Mouse (Mus musculus) cerebellum, adult 11-12 months (tissue): ENCODE measurements around the gene Bscl2.

ENCODE experiments used
- DNase-seq: peaks from one replicate; pipeline ENCODE4 v3.0.0; 2022

Bscl2 gene

GRCm38 (mm10) chr19:8837251-8837791 is at the start of gene Bscl2:
Bscl2 (plus strand) TSS chr19:8837467.
- peak; percentile 86 for DNase-seq

GRCm38 (mm10) chr19:8788521-8788920 is 48.7 kb upstream of the Bscl2 start:
- no peak for DNase-seq

GRCm38 (mm10) chr19:8789171-8789570 is 48.1 kb upstream of the Bscl2 start:
- DNase-seq, result no peak

DNA sequence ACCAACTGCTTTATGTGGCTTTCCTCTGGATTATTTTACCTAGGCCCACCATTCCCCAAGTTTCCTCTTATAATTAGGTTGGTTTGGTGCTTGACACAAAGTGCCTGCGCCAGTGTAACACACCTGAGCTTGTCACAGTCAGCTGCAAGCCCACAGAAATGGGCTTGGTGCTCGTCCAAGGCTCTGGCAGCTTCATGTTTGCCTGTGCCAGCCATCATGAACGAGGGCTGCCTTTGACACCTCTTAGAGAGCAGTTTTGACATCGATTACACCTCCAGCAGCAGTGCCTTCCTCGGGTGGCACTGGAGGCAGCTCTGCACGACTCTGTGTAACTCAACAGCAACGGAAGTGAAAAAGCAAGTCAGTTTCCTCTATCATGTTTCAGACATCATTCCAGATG is 47.1 kb upstream of the Bscl2 start:
- no peak for DNase-seq

DNA sequence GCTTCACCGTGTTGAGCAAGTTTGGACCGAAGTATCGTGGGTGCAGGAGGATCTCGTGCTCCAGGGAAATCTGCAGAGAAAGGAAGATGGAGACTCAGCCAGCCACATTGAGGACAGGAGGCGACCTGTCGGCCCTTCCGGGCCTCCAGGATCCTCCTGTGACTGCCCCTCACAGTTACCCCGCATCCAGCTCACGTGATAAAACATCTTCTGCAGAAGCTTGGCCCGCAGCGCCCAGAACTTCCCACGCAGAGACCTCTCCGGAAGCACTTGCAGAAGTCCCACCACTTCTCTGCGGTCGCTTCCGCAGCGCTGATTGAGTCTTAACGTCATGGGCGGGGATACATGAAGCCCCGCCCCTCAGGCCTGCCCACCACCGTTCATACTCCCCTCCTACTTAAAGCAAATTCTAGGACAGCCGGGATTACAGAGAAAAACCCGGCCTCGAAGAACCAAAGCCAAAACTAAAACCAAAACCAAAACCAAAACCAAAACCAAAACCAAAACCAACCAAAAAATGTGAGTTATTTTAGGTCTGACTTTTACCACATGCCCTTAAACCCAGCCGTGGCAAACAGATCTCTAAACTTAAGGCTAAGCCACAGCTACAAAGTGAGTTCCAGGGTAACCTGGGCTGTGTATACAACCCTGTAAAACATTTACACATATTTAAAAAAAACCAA is 38.9 kb upstream of the Bscl2 start, which contains the start of gene Polr2g:
Gene Polr2g (minus strand): TSS at position 314 of the 683 bp plus-strand sequence.
- peak; percentile 91 for DNase-seq

- DNase-seq, result no peak
Observed at GRCm38 (mm10) chr19:8798947-8799315, 38.3 kb upstream of the Bscl2 start.

DNA sequence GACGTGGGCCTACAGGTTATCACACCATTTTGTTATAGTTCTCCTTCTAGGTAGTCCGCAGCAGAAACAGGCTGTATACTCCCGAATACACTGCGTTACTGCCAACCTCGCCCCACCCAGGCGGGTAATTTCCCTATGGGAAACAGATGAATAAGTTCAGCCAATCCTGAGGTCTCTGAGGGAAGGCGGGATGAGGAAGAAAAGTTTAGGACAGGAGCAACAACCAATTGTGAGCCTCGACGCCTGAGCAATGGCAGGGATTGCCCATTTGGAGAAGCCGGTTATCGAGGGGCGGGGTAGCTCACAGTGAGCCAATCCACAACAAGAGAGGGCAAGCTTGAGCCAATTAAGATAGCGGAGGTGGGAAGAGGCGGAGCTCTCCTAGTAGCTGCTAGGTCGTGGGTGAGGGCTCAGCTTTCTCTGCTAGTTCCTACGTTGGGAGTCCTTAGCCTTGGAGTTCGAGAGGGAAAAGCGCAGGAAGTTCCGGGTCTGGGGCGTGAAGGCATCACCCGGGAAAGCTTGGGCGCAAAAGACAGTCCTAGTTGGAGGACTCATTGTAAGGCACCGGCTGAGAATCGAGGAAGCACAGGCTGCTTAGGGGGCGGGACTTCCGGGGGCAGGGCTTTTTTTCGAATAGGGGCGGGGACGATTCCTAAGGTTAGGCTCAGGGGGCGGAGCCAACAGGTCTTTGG is 35.0 kb upstream of the Bscl2 start, which contains the start of gene Zbtb3:
Gene Zbtb3 (plus strand): TSS at position 426 of the 692 bp plus-strand sequence.
- DNase-seq, result peak; percentile 98

DNA sequence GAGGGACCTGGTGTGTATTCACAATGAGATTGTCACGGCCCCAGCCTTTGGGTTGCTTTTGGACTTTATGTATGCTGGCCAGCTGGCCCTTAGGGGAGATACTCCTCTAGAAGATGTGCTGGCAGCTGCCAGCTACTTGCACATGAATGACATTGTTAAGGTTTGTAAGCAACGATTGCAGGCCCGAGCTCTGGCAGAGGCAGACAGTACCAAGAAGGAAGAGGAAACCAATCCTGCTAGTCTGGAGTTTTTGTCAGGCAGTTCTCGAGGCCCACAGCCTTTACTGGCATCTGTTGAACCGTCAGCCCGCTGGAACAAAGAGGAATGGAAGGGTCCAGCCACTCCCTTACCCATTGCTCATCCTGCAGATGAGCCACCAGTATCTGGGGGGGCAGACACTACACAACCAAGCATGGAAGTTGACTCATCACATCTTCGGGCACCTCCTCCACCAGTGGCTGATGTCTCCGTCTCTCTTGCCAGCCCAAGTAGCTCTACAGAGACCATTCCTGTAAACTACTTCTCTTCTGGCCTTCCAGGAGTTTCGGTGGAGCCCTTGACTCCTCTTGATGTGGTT is 34.0 kb upstream of the Bscl2 start:
- no peak for DNase-seq

DNA sequence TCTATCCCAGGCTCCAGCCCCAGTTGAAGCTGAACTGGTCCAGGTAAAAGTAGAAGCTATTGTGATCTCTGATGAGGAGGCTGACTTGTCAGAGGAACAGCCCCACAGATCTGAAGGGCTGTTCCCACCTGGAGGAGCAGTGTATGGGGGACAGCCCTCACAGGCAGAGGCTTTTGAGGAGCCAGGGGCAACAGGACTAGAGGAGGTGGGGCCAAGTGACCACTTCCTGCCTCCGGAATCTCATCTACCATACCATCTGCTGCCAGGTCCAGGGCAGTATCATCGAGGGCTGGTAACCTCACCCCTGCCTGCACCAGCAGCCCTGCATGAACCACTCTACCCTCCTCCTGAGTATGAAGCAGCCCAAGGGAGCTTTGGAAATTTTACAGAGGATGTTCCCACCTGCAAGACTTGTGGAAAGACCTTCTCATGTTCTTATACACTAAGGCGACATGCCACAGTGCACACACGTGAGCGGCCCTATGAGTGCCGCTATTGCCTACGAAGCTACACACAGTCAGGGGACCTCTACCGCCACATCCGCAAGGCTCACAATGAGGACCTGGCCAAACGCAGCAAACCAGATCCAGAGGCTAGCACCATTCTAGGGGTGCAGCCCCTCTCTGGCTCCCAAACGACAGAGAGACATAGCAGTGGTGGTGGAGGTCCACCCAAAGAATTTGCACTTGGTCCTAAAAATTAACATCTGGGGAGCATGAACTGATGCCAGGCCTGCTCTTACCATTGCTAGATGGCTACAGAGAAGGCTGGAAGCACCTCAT is 33.2 kb upstream of the Bscl2 start:
- DNase-seq, result no peak

DNA sequence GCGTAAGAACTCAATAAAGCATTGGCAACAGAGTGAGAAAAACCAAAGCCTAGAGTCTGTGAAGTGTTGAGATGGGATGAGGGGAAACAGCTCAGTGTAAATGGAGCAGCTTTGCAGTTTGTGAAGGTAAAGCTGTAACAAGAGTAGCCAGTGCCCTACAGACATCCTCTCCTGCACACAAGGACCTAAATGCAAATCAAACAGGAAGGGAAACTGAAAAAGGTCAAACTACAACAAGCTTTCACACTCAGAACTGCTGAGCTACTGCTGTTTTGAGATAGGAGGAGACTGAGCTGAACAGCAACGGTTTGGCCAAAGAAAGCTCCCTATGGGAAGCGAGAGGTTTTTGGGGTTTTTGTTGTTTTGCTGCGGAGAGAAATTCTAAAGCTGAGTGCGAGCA is 30.5 kb upstream of the Bscl2 start:
- no peak for DNase-seq

DNA sequence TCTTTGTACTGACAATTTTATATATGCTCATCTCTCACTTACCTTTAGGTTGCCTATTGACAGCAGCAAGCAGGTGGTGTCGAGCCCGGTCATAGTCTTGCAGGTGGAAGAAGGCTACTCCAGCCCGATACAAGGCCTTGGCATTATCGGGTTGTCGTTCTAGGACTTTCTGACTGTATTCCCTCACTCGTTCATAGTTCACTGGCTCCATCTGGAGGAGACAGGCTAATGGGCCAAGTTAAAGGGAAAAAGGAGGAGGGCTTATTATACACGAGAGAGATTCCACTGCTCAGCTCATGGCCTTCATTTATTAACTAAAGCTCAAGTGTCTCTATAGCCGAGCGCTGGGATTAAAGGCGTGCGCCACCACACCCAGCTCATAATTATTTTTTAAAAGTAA is 21.5 kb upstream of the Bscl2 start:
- DNase-seq, result no peak

DNA sequence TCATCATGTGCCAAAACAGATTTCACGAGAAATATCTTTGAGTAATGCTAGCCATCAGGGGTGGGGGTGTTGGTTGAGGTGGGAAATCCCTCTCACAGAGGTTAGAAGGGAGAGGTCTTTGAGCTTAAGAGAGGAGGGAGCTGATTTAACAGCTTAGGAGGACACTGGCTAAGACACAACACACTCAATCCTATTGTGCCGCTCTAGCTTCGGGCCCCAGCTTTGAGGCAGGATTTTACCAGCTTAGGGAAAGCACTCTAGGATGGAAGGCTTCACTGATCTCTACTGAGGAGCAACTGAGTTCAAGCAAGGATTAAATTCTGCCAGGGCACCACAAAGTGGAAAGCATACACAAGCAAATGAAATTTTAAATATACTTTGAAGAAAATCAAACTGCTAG is 20.3 kb upstream of the Bscl2 start:
- DNase-seq, result no peak

DNA sequence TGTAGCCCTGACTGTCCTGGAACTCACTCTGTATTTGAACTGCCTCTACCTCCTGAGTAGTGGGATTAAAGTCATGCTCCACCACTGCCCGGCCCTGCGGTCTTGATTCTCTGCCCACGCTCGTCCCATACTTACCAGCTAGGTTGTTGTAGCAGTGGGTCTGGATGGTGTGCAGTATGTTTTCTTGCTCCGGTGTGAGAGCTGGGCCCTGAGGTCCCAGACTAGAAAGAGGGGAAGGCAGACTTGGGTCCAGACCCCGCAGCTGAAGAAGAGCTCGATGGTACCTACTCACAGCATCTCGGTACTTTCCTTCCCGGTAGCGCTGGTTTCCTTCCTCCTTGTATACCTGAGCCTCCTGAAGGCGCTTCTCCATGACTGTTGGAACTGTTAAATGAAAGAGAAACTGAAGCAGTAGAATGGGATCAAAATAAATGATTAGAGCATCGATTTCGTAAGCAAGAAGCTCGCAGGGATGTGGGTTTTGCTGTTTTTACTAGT is 18.9 kb upstream of the Bscl2 start:
- DNase-seq, result no peak

DNA sequence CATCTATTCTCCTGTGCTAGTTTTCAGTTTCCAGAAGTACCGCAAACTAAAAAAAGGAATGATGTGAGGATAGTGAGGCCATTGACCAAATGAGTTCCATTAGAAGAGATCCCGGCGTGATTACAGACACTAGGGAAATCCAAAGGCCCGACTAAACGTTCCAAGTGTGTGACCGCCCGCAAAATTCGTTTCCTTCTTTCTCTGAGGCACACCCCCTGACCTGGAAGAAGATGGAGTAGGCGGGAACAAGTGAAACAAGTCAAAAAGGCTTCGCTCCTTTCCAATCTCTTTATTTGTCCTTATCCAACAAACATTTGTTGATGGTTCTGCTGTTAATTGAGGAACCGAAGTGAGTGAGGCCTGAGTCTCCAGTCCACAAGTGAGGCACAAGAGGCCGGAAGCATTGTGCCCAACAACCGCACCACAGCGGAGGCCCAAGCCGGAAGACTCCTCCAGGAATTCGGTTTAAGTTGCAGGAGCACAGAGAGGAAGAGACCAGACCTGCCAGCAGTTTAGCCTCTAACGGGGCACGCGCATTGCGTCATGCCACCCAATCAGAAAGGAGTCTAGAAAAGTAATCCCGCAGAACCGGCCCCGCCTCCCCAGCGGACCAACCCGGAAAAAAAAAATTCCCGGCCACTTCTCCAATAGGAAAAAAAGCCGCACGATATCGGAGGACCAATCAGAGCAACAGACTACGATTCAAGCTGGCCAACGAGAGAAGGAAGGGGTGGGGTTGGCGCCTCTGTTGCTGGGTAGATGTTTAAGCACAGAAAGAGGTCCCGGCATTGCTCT is 18.3 kb upstream of the Bscl2 start, which contains the start of gene Ttc9c:
Gene Ttc9c (minus strand): TSS at position 533 of the 795 bp plus-strand sequence.
- DNase-seq, result peak; percentile 98

GRCm38 (mm10) chr19:8819596-8820423 is 17.5 kb upstream of the Bscl2 start, which contains the start of gene Hnrnpul2:
Hnrnpul2 (plus strand) TSS chr19:8820010.
- DNase-seq, result peak; percentile 99

- DNase-seq, result peak; percentile 81
Observed at GRCm38 (mm10) chr19:8820424-8820956, 16.8 kb upstream of the Bscl2 start.

GRCm38 (mm10) chr19:8821146-8821545 is 16.1 kb upstream of the Bscl2 start:
- no peak for DNase-seq

DNA sequence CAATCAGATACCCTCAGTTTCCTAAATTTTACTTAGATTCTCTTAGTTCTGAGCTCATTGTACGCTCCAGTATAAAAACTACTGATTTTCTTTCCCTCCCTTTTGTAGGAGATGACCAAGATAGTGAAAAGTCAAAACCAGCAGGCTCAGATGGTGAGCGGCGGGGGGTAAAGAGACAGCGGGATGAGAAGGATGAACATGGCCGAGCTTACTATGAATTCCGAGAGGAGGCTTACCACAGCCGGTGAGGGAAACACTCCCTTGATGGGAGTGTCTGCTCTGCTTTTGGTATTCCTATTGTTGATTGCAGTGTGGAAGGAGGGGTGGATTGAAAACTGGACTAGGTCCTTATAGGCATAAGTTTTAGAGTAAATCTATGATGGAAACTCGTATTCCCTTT is 14.6 kb upstream of the Bscl2 start:
- DNase-seq, result peak; percentile 65

DNA sequence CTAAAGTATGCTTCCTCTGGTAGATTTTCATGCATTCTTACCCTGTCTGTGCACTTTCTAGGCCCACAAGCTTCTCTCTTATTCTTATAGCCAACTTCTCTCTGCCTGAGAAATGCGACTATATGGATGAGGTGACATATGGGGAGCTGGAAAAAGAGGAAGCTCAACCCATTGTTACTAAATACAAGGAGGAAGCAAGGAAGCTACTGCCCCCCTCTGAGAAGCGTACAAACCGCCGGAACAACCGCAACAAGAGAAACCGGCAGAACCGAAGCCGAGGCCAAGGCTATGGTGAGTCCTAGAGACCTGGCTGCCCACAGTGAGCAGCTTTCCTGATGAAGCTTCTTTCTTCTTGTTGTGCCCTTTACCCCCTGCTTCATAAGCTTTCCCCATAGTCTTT is 7.6 kb upstream of the Bscl2 start, which contains the start of gene AC129217.1:
Gene AC129217.1 (plus strand): TSS at position 114 of the 400 bp plus-strand sequence.
- DNase-seq, result no peak

DNA sequence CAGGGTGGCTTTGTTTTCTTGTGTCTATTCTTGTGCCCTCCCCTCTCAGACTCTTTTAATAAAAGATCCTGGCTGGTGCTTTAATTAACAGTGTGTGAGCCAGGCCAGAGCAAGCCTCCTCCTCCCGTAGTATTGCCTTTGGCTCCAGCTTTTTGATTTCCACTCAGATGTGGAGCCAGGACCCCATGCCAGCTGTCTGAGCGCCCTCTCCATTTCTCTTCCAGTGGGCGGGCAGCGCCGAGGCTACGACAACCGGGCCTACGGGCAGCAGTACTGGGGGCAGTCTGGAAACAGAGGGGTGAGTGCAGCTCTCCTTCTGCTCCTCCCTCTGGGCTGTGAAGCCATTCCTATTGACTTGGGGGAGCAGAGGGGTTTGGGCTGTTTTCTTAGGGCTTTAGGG is 6.6 kb upstream of the Bscl2 start:
- DNase-seq, result no peak
